Mouse (Mus musculus): Measurements from ENCODE around the gene Ivns1abp. TPM values are rescaled to one million over a fixed set of nuclear protein-coding genes. Genes with fewer than 3 reads are reported as not detected.

The Ivns1abp gene
- polyA plus RNA-seq (2014; fragmentation: Illumina TruSeq; extraction: RNeasy Lipid Tissue Mini Kit (QIAGEN cat#74804); ENCODE audit: insufficient read depth, low read depth, low replicate concordance) = 61.9 TPM

DNA sequence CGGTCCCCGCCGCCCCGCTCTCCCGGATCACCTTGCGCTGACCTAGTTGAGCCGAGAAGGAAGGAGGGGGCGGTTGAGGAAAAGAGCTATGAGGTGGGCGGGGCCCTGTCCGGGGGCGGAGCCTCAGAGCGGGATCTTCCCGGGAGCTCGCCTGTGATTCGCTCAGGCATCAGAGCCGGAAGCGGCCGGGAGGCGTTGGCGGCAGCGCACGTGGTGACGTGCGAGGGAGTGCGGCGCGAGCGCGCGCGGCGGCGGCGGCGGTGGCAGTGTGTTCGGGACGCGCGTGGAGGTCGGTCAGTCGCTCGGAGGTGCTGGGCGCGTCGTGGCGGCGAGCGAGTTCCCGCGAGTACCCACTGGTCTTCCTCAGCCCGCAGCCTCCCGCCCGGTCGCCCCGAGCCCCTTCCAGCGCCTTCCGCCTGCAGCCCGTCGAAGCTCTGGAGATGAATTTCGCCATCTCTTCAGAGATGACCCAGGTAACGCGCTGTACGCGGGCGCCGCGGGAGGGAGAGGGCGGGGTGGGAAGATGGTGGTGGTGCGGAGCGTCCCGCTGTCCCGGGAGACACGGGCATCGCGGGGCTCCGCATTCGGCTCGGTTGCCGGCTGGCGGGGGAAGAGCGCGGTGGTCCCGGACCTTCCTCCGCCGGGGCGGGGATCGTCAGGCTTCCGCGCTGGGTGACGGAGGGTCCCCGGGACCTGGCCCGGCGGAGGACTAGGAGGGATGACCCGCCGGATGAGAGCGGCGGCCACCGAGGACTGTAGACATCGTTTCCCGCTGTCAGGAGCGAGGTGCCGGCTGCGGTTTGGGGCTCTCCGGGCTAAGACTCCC is at the start of gene Ivns1abp:
Ivns1abp (plus strand) TSS at position 195 of the 826 bp plus-strand sequence.

Other genes with a start within 250 kb of the Ivns1abp start
- not detected for gene Gm47985, start 161.9 kb upstream of the Ivns1abp start, polyA plus RNA-seq (2014; fragmentation: Illumina TruSeq; extraction: RNeasy Lipid Tissue Mini Kit (QIAGEN cat#74804); ENCODE audit: insufficient read depth, low read depth, low replicate concordance)
- not detected for gene Gm8947, start 152.1 kb upstream of the Ivns1abp start, polyA plus RNA-seq (2014; fragmentation: Illumina TruSeq; extraction: RNeasy Lipid Tissue Mini Kit (QIAGEN cat#74804); ENCODE audit: insufficient read depth, low read depth, low replicate concordance)
- not detected for gene Gm47995, start 146.0 kb upstream of the Ivns1abp start, polyA plus RNA-seq (2014; fragmentation: Illumina TruSeq; extraction: RNeasy Lipid Tissue Mini Kit (QIAGEN cat#74804); ENCODE audit: insufficient read depth, low read depth, low replicate concordance)
- gene 3110040M04Rik, start 140.4 kb upstream of the Ivns1abp start, polyA plus RNA-seq (2014; fragmentation: Illumina TruSeq; extraction: RNeasy Lipid Tissue Mini Kit (QIAGEN cat#74804); ENCODE audit: insufficient read depth, low read depth, low replicate concordance) = not detected
- gene Gm47996, start 134.3 kb upstream of the Ivns1abp start, polyA plus RNA-seq (2014; fragmentation: Illumina TruSeq; extraction: RNeasy Lipid Tissue Mini Kit (QIAGEN cat#74804); ENCODE audit: insufficient read depth, low read depth, low replicate concordance) = not detected
- 12.7 TPM for gene Swt1, start 84.0 kb downstream of the Ivns1abp start, polyA plus RNA-seq (2014; fragmentation: Illumina TruSeq; extraction: RNeasy Lipid Tissue Mini Kit (QIAGEN cat#74804); ENCODE audit: insufficient read depth, low read depth, low replicate concordance)
- gene Trmt1l, start 84.1 kb downstream of the Ivns1abp start, polyA plus RNA-seq (2014; fragmentation: Illumina TruSeq; extraction: RNeasy Lipid Tissue Mini Kit (QIAGEN cat#74804); ENCODE audit: insufficient read depth, low read depth, low replicate concordance) = 16.3 TPM
- gene Rnf2, start 156.5 kb downstream of the Ivns1abp start, polyA plus RNA-seq (2014; fragmentation: Illumina TruSeq; extraction: RNeasy Lipid Tissue Mini Kit (QIAGEN cat#74804); ENCODE audit: insufficient read depth, low read depth, low replicate concordance) = 14.9 TPM
- 14.0 TPM for gene Fam129a, start 226.7 kb downstream of the Ivns1abp start, polyA plus RNA-seq (2014; fragmentation: Illumina TruSeq; extraction: RNeasy Lipid Tissue Mini Kit (QIAGEN cat#74804); ENCODE audit: insufficient read depth, low read depth, low replicate concordance)

Data from lung, adult 10 weeks (tissue).